Mouse (Mus musculus): ENCODE data around the gene Tsga13. TPM values are rescaled to one million over a fixed set of nuclear protein-coding genes. Genes with fewer than 3 reads are reported as not detected.

The Tsga13 gene
- total RNA-seq (2015) (not detected in 2 replicates), total RNA-seq (2017) (not detected in 2 replicates)

DNA sequence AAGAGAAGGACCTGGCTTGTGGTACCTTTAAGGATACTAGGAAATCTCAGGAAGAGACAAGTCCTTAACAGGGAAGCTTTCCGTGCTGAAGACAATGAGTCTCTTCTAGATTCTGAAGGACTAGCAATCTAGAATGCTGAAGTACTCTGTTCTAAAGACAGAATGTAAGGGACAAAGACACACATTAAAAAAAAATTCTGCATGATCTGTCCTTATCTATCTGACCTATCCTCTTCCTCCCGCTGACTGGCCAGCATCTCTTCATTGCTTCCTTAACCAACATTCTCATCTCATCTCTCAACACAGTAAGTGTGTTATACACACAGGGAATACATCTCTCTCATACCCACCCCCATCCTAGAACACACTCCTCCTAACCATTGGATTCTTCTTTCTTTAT is at the start of gene Tsga13:
Gene Tsga13, minus strand, starts transcription at position 101 of the 400 bp plus-strand sequence.
- no peak for ATAC-seq (ENCODE audit: poor library complexity, severe bottlenecking)

DNA sequence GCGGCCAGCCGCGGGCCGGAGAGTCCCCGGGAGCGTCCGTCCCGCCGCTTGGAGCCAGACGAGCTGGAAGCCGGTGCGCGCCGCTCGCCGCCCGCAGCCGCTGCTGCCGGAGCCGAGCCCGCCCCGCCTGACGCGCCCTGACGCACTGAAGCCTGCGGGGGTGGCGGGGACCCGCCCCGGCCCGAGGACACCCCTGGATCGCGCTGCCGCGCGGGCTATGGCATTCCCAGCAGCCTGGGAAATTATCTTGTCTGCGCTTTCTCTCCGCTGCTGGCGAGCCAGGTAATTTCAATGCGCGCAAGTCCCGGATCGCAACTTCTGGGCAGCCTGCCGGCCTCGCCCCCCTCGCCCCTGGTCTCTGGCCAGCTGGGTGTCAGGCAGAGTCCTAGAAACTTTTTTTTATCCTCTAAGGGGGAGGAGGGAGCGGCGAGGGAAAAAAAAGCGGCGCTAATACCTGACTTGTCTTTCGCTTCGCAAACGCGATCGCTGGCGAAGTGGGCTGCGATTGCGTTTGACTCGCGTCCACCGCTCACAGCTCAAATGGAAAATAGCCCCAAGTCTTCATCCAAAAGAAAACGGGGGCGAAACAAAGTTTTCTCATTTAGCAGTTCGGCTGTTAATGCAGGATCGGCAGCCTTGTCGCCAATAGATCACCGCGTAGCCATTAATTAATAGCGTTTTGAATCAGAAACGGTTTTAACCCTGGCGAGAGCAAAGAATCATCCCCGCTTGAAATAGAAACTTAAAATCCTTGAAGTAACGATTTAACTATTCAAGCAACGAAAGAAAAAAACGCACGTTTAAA is 43.6 kb upstream of the Tsga13 start, which contains the start of gene Klf14:
Gene Klf14, minus strand, starts transcription at position 343 of the 805 bp plus-strand sequence.
- ATAC-seq (ENCODE audit: poor library complexity, severe bottlenecking): no peak

DNA sequence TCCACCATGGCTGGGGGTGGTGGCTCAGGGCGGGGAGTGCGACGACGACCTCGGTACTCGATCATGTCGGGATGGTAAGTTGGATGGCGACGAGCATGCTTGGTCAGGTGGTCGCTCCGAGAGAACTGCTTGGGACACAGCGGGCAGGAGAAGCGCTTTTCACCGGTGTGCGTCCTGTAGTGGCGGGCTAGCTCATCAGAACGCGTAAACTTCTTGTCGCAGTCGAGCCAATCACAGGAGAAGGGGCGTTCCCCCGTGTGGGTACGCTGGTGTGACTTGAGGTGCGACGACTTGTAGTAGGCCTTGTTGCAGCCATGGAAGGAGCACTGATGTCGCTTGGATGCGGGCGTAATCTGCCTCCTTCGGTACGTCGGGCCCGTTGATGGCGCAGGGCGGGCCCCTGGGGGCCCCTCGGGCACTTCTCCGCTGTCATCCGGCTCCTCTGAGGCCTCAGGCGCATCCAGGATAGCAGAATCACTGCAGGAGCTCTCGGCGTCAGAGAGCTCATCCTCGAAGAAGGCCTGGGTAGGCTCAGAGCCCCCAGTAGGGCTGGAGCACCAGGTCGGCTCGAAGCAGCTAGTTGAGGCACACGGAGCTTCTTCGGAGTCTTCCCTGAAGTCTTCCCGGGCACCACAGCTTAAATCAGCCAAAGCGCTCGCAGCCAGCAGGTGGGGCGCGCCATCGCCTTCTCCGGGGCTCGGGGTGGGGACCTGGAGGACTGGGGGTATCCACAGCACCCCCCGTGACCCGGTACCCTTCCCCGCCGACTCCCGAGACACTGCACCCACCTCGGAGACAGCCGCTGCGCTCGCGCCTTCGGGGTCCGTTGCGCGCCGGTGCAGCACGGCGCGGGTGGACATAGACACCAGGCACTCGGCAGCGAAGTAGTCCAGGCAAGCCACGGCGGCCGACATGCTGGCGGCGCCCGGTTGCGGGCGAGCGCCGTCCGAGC is 42.7 kb upstream of the Tsga13 start:
- ATAC-seq (ENCODE audit: poor library complexity, severe bottlenecking): no peak

DNA sequence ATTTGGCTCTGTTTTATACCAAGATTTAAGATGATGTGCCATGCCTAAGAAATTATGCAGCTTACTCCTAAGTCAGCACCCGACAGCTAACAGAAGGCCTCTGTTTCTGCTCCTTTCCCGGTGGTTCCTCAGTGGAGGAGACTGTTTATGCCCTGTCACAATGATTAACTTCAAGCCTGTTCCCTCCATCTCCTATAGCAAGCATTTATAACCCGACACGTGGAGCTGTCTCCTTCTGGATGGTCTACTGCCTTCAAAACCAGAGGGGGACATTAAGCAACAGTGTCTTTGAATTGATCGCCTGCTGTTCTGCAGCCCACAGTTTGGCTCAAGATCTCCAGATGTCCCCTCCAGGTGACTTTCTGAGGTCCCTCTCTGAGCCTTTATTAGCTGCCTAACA is 23.9 kb upstream of the Tsga13 start:
- ATAC-seq (ENCODE audit: poor library complexity, severe bottlenecking): no peak

DNA sequence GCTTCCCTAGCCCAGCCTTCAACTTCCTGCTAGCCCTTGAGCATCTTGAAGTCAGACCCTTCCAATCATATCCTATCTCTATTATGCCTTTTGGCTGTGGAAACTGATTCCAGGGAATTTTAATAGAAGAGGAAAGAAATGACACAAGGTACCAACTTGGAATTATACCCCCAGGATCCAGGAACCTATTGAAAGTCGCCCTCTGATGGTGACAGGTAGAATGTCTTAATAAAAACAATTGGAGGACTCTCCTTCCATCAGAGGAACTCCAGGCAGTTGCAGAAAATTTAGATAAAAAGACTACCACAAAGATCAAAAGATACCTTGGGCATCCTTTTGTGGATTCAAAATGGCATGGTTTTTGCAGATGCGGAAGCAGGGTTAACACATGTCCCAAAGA is 7.4 kb upstream of the Tsga13 start:
- ATAC-seq (ENCODE audit: poor library complexity, severe bottlenecking): no peak

DNA sequence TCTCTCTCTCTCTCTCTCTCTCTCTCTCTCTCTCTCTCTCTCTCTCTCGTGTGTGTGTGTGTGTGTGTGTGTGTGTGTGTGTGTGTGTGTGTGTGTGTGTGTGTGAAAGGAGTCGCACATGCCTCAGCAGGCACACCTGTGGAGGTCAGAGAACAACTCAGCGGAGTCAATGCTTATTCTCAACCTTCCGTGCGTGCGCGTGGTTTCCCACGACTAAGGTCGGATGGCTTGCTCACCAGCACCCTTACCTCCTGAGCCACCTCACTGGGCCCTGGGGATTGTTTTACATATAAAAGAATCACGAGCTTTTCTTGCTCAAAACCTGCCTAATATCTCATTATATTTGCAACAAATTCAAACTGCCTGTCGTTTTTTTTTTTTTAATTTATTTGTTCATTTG is 6.5 kb upstream of the Tsga13 start:
- ATAC-seq (ENCODE audit: poor library complexity, severe bottlenecking): no peak

DNA sequence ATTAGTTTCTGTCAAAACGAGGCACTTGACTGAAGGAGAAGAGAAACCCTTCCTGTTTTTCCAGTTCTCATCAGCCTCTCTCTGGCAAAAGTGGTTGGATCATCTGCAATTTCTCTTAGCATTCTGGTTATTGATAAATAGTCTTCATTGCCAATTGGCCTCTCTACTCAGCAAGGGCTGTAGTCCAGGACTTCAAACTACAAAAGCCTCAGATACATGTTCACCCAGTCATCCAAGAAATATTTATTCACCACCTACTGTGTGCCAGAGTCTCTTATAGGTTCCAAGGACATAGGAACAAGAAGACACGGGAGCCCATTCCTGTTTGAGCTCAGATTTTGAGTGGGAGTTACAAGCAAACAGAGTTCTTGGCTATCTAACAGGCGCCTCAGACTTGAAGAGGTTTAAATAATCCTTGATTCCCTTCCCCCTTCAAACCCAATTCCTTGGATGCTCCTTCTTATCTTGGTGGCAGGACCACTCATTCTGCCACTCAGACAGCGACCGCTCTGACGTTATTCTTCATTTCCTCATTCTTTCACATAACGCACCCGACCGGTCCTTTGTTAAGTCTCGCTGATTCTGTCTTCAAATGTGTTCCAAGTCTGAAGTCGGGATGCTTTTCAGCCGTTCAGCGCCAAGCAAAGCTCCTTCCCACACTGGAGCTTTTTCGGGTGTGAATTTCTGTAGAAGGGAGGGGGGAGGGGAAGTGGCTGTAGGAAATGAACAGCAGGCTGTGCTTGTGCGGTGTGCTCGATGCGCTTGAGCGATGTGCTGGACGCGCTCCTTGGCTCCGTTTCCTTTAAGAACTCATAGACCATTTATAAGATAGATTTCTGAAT is 5.7 kb upstream of the Tsga13 start:
- no peak for ATAC-seq (ENCODE audit: poor library complexity, severe bottlenecking)

DNA sequence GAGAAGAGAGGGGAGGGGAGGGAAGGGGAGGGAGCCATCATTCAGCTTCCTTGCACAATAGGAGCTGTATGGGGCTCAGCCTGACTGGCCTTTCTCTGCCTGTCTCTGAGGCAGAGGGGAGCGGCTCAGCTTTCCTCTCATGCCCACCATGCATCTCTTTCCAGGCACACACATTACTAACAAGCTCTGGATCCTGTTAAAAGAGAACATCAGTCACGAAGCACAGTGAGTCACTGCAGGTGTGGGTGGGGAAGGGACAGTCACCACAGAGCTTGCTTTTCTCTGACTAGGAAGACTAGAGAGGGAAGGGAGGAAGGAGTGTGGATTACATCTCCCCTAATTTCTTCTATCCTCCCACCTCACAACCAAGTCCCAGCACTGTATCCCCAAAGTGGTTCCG is 7.4 kb downstream of the Tsga13 start:
- ATAC-seq (ENCODE audit: poor library complexity, severe bottlenecking): no peak

DNA sequence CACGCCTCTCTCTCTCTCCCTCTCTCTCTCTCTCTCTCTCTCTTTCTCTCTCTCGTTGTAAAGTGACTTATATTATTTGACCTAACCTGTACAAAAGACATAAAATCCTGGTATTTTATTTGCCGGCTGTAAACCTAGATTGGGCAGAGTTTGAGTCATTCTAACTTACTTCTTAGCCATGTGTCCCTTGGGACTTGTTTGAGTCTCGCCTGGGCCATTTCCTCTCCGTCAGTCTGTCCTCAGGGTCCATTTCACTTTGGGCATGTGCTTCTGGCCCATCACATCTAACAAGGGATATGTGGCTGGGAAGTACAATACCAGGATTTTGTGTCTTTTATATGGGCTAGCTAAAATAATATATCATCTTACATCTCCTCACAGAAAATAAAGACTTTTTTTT is 10.5 kb downstream of the Tsga13 start:
- no peak for ATAC-seq (ENCODE audit: poor library complexity, severe bottlenecking)

DNA sequence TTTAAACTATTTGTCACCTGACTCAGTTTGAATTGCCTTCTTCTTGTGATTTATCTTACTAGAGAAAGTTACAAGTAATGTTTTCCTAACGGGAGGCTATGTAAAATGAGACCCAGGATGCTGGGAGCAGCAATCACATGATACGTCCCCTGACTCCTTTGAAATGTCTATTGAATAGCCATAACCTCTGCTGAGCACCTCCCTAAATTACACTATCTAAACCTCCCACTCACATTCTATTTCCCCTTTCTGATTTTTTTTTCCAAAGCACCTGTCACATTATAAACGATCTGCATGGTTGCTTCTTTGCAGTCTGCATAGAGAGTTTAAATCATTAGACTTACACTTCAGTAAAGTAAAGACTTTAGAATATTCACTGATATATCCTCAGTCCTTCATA is 11.3 kb downstream of the Tsga13 start:
- ATAC-seq (ENCODE audit: poor library complexity, severe bottlenecking): no peak

DNA sequence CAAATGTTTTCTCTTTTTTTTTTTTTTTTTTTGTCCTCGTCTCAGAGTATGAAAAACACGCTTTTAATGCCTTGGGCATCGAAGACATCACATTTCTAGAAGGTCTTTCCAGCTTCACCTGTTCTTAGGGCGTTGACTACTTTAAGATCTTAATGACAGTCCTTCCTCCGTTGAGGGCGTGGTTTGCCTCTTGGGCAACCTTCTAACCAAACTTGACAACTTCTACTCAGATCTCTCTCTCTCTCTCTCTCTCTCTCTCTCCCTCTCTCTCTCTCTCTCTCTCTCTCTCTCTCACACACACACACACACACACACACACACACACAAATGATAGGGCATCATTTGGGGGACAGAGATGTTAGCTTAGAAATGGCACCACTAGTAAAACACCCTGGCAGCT is 17.9 kb downstream of the Tsga13 start:
- ATAC-seq (ENCODE audit: poor library complexity, severe bottlenecking): no peak

DNA sequence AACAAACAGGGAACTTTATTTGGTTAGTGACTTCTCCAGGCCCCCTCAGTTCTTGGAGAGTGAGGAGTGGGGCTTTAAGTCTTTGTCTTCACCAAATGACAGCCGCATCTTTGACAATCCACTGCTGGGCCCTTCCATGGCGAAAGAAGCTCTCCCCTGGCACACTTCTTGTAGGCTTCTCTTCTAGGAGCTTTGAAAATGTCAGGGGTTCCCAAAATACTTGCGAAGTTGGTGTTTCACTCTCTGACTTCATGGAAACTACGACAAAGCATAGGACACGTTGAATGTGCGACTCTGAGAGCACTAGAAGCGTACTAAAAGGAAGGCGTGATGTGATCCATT is 18.4 kb downstream of the Tsga13 start:
- ATAC-seq (ENCODE audit: poor library complexity, severe bottlenecking): no peak

DNA sequence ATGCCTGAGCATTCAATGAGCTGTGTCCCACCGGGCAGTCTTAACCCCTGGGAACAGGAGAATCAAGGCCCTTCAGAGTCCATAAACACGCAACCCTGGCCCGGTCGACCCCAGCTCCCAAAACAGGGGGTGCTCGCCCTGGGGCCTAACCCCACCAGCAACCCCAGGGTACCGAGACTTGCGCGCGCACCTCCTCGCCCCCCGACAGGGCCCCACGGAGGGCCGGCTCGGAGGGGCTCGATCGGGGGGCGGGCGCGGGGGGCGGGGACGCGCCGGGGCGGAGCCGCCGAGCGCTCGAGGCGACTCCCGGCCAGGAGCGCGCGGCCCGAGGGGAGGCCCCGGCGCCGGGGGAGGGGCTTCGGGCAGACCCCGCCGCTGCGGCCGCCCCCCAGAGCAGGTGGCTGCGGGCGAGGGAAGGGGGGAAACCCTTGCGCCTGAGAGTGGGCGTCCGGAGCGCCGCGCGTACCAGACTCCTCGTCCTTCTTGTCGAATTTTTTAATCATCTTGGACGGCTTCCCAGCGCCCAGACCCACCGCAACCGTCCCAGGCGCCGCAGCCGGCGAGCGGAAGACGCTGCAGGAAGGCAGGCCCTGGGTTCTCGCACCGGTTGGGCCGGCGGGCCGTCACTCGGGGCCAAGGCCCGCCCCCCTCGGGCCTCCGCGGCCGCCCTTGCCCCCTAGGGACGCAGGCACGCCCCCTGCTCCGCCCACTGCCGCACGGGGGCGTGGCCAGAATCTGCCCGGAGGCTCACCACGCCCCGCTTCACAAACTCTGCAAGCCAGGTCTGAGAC is 19.0 kb downstream of the Tsga13 start, which contains the start of gene Copg2:
Gene Copg2, minus strand, starts transcription at position 600 of the 791 bp plus-strand sequence.
- peak; percentile 99 for ATAC-seq (ENCODE audit: poor library complexity, severe bottlenecking)

DNA sequence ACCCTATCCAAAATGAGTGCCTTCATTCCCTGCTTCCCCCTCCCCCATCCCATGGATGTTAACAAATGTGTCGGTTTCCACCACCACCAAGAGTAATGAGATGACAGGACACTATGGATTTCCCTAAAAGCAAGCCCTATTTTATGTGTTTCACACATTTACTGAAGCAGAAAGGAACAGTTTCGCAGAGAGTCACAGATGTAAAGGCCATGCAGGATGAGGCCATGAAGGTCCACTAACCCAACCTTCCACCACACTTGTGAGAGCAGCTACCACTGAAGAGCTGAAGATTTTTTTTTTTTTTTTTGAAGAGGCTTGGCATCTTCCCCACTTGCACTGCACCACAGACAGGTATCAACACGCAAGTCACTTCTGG is 19.6 kb downstream of the Tsga13 start:
- ATAC-seq (ENCODE audit: poor library complexity, severe bottlenecking): 0 out of 2 replicates have a peak, but pooled peaks have one; percentile 0

DNA sequence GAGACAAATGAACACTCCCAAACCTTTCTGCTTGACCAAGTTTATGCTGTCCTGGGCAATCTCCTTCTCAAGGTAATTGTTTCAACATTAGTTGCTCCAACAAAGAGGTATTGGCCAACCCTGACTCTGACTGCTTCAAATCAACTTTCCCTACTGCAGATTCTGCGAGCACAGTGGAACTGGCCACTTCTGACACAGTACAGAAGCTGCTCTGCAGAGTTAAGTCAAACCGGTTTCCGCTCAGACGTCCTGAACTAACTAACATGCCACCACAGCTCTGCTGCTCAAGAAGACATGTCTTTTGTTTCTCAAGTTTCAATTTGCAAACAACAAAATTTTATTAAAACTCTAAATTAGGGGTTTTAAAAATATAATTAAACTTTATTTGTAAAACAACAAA is 22.3 kb downstream of the Tsga13 start:
- no peak for ATAC-seq (ENCODE audit: poor library complexity, severe bottlenecking)

DNA sequence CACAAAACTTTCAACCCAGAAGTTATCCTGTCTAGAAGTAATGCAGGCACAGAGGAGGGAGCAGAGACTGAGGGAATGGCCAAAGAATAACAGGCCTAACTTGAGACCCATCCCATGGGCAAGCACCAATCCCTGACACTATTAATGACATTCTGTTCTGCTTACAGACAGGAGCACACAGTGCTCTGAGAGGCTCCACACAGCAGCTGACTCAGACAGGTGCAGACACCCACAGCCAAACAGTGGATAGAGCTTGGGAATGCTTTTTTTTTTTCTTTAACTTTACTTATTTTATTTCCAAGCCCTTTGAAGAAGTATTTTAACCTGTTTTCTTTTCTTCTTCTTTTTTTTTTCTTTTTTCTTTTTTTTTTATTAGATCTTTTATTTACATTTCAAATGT is 23.6 kb downstream of the Tsga13 start:
- no peak for ATAC-seq (ENCODE audit: poor library complexity, severe bottlenecking)

DNA sequence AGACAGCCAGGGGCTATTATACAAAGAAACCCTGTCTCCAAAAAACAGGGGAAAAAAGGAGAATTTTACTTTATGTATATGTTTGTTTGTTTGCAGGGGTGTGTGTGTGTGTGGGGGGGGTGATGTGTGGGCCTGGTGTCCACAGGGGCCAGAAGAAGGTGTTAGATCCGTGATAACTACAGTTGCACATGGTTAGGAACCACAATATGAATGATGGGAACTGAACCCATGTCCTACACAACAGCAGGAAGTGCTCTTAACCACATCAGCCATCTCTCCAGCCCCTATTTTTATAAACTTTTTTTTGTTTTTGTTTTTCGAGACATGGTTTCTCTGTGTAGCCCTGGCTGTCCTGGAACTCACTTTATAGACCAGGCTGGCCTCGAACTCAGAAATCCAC is 30.5 kb downstream of the Tsga13 start:
- ATAC-seq (ENCODE audit: poor library complexity, severe bottlenecking): no peak

DNA sequence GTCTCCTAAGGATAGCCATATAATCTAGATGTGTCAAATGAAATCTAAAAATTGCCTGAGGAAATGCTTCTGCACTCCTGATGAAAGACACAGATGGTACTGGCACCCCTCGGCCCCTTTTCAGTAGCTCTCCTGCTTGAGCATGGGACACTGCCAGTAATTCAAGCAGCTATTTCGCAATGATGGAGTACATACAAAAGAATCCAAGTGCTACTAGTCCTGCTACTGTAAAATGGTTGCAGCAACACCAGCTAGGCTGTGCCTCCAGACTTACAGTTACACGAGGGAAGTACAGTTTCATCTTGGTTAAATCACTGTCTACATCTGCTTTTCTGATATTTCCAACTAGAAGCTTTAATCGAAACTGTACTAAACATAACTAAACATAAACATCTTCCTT is 31.9 kb downstream of the Tsga13 start:
- ATAC-seq (ENCODE audit: poor library complexity, severe bottlenecking): peak; percentile 47; the same call in 1 of the 2 replicates

DNA sequence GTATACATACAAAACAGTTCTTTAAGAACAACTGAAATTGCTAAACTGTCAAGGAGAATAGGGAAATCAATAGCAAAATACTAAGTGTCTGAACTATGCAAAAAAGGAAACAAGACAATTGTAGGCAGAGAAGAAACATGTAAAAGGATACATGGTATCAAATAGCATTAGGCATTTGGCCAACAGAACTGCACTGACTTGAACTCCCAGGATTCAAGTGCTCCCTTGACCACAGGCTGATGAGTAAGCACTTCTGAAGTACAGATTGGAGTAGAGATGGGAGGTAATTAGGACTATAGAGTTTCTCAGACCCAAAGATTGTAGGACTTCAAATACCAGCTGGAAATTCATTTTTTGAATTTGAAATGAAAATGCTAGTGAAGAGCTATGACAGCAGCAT is 38.7 kb downstream of the Tsga13 start:
- ATAC-seq (ENCODE audit: poor library complexity, severe bottlenecking): no peak

DNA sequence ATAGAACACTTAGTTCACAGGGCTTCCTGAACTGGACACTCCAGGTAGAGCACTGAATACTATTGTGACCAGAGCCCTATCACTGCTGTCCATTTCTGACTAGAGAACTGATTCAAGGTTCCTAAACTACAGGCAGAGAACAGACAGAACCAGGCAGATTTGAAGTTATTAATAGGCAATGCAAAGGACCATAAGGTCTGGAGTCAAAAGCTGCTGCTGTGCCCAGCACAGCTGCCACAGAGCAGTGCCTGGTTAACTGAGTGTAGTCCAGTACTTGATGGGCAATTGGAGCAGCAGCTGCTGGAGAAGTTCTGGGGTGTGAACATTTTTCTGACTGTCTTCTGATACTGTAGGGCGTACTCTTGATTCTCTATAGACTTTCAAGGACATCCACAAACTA is 48.9 kb downstream of the Tsga13 start:
- ATAC-seq (ENCODE audit: poor library complexity, severe bottlenecking): no peak

Measured in megakaryocyte, adult 5-6 weeks (primary cell).